Mouse (Mus musculus) brain, embryonic 14.5 days (tissue): ENCODE data around the gene Atg7. TPM values are rescaled to one million over a fixed set of nuclear protein-coding genes. Genes with fewer than 3 reads are reported as not detected.

Source experiments
- DNase-seq: peaks from one replicate; pipeline ENCODE4 v3.0.0-alpha.2; 2011; ENCODE audit warnings: low read depth
- CTCF ChIP-seq: fragments of 200-500 bp; IDR thresholded peaks from 2 replicates; pipeline ENCODE4 v1.5.1; 2012; ENCODE audit warnings: inconsistent platforms, mild to moderate bottlenecking, moderate library complexity, borderline replicate concordance; ENCODE audit not compliant: insufficient read depth, insufficient read length; ENCODE audit errors: extremely low read depth
- POLR2A ChIP-seq: fragments of 200-500 bp; IDR thresholded peaks from 2 replicates; pipeline ENCODE4 v1.6.1; 2012; ENCODE audit warnings: mild to moderate bottlenecking, inconsistent platforms, borderline replicate concordance; ENCODE audit not compliant: poor library complexity, insufficient read depth, insufficient read length, severe bottlenecking; ENCODE audit errors: extremely low read depth
- polyA plus RNA-seq: library from polyadenylated mRNA; depleted of rRNA; stranded (reverse); fragments of >200 nt; gene quantifications from 2 replicates; pipeline ENCODE4 v1.2.3, GENCODE M21; 2012; rRNA removed

Atg7 gene
- polyA plus RNA-seq, 1 experiment: 13.8 TPM

DNA sequence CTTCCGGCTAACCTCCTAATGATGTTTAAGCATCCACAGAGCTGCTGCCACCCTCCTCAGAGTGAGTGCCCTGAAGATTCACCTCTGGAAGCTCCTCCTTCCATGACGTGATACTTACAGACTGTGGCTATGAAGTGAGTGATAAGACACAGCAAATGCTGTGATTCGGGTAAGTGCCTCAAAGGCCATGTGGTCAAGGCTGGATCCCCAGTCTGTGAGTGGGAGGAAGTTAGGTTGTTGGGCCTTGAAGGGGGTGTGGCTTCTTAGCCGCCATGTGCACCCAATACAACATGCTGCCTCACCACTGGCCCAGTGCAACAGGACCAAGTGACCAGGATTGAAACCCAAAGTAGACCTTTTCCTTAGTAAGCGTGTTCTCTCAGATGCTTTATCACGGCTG is 261.3 kb downstream of the Atg7 start:
- TF ChIP-seq POLR2A (no peak), CTCF (no peak)
- DNase-seq: no peak

- DNase-seq: no peak
- no peak for TF ChIP-seq POLR2A
- no peak for TF ChIP-seq CTCF
These were observed 261.9 kb downstream of the Atg7 start for GRCm38 (mm10) chr6:114904818-114905217.

GRCm38 (mm10) chr6:114905253-114906028 is 262.5 kb downstream of the Atg7 start:
- no peak for TF ChIP-seq CTCF
- TF ChIP-seq POLR2A: no peak
- DNase-seq: no peak

DNA sequence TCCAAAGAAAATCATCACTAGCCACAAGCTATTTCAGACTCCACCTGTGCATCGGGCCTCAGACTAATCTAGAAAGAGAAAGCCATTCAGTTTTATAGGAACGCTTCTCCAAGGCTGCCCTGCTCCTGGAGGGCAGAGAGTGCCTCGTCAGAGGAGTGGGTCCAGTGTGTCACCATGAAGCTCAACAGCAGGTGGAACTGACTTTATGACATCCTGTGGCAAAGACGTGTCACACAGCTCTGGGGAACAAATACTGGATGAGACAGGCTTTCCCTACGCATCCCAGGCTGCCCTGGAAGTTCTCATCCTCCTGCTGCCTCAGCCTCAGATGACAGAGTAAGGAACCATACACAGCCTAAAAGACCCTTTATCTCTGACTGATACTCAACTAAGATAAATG is 263.3 kb downstream of the Atg7 start:
- TF ChIP-seq CTCF: no peak
- no peak for TF ChIP-seq POLR2A
- no peak for DNase-seq

GRCm38 (mm10) chr6:114907459-114907858 is 264.6 kb downstream of the Atg7 start:
- no peak for DNase-seq
- TF ChIP-seq CTCF: no peak
- no peak for TF ChIP-seq POLR2A

DNA sequence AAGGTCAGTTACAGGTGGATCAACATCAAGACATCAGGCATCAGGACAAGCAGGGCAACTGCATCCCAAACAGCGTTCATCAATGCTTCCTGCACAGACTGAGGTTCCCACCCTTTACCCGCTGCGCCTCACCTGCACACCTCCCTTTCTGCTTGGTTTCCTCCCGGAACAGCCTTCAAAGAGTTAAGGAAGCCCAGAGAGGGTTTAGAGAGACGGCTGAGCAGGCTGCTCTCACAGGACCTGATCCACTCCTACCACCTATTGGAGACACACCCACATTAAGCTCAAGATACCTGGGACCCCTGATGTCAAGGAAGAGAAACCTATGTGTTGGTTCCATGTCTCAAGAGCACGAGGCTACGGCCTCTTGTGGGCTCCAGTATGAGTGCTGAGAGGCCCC is 266.9 kb downstream of the Atg7 start:
- TF ChIP-seq POLR2A (no peak), CTCF (no peak)

More for the DNA sequence above, 266.9 kb downstream of the Atg7 start:
- DNase-seq: no peak

Other genes starting within 250 kb of the Atg7 start
- gene Hrh1, start 245.2 kb upstream of the Atg7 start, polyA plus RNA-seq: 0.42 and 0.50 TPM in 2 replicates